In the genomic region with DNA sequence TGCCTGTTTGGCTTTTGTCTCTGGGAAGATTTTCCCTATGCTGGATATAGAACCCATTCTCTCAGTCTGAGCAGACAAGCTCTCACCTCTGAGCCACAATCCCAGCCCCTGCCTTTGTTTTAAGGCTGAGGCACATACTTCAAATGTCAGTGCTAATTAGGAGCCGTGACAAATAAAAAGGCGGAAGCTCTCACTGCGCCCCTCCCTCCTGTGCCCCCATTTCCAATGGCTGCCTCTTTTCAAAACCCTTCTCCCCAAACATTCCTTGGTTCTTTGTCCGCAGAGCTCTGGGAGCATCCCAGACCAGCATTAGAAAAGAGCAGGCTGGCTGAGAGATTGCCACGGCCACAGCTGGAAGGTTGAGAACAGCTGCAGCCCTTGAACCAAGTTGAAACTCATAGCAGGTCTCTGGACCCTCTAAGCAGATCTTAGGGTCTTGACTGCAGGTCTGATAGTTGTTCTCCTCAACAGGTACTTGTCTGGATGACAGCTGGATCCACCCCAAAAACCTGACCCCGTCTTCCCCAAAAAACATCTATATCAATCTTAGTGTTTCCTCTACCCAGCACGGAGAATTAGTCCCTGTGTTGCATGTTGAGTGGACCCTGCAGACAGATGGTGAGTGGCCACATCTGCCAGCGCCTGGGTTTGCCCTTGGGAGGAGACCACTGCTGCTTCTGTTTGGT, we compare ENCODE assay signal across 12 mouse cellular contexts. TPM values are rescaled to one million over a fixed set of nuclear protein-coding genes. Genes with fewer than 3 reads are reported as not detected.
DNase-seq lines count a peak whose midpoint lies in the region; ATAC-seq and TF ChIP-seq lines count a peak whose summit lies in the region.
"Had no signal": no experiment of that assay in that cellular context is flagged by ENCODE, and none has a peak within 500 bp of the region (broad histone marks: within the 10 kb centered on the region; RNA-seq: fewer than 3 reads in every experiment).

No protein-coding gene starts in this region.

- intact Hi-C loops in left cerebral cortex, adult 2 months (cut with DNase I), result no loop called here

- H3K4me1 ChIP-seq in brown adipose tissue, adult 24 weeks (ENCODE audit: control insufficient read depth, insufficient read depth, insufficient read length, low read length), result no peaks in the 10 kb centered on the region
- H3K4me1 ChIP-seq in forebrain, postnatal 0 days (ENCODE audit: insufficient read depth), result peaks cover 12% of the 10 kb centered on the region; the same call in 1 of the 2 replicates
- H3K4me1 ChIP-seq in midbrain, embryonic 16.5 days (ENCODE audit: control insufficient read depth, insufficient read depth, low read length), result peaks cover 6% of the 10 kb centered on the region; the same call in 1 of the 2 replicates
- no peaks in the 10 kb centered on the region for H3K4me1 ChIP-seq in kidney, embryonic 15.5 days

- H3K27ac ChIP-seq in left cerebral cortex, adult 2 months, result peak overlapping the region; percentile 61; the same call in 1 of the 2 replicates
- peak overlapping the region; percentile 60 for H3K27ac ChIP-seq in brown adipose tissue, adult 24 weeks (replicated peaks; ENCODE audit: low read depth, low read length)
- H3K27ac ChIP-seq in forebrain, postnatal 0 days (ENCODE audit: low read depth, low read length), result peak overlapping the region; percentile 48
- no peak overlapping the region; the same call in 1 of the 2 replicates for H3K27ac ChIP-seq in midbrain, embryonic 16.5 days (ENCODE audit: low read length)
- H3K27ac ChIP-seq in kidney, embryonic 15.5 days, result no peak overlapping the region

- no peaks in the 10 kb centered on the region for H3K36me3 ChIP-seq in forebrain, postnatal 0 days (ENCODE audit: insufficient read depth)
- H3K36me3 ChIP-seq in midbrain, embryonic 16.5 days (ENCODE audit: control insufficient read depth, insufficient read depth, low read length), result no peaks in the 10 kb centered on the region
- H3K36me3 ChIP-seq in kidney, embryonic 15.5 days, result no peaks in the 10 kb centered on the region

- 17% methylated on average over 8 of the region's 8 CpGs for WGBS in forebrain, postnatal 0 days
- WGBS in midbrain, embryonic 16.5 days, result 14% methylated on average over 8 of the region's 8 CpGs
- WGBS in kidney, embryonic 15.5 days, result 32% methylated on average over 8 of the region's 8 CpGs

- no peak for TF ChIP-seq CTCF in left cerebral cortex, adult 2 months (IDR thresholded peaks at IDR 0.05)
- no peak for TF ChIP-seq CTCF in forebrain, postnatal 0 days (IDR thresholded peaks at IDR 0.05; ENCODE audit: low read depth)

- H3K4me2 ChIP-seq in forebrain, postnatal 0 days (ENCODE audit: low read depth), result no peak overlapping the region
- H3K4me2 ChIP-seq in midbrain, embryonic 16.5 days (ENCODE audit: low read length), result no peak overlapping the region
- no peak overlapping the region for H3K4me2 ChIP-seq in kidney, embryonic 15.5 days
- H3K4me2 ChIP-seq: lung, embryonic 14.5 days had no signal

- H3K4me3 ChIP-seq in left cerebral cortex, adult 2 months, result no peak overlapping the region
- no peak overlapping the region for H3K4me3 ChIP-seq in brown adipose tissue, adult 24 weeks (ENCODE audit: insufficient read depth, low read depth, low read length)
- no peak overlapping the region for H3K4me3 ChIP-seq in forebrain, postnatal 0 days (ENCODE audit: low read depth, low read length)
- H3K4me3 ChIP-seq in midbrain, embryonic 16.5 days (ENCODE audit: low read depth, low read length), result no peak overlapping the region
- H3K4me3 ChIP-seq in kidney, embryonic 15.5 days (replicated peaks), result no peak overlapping the region

- no peak overlapping the region for H3K9ac ChIP-seq in forebrain, postnatal 0 days
- H3K9ac ChIP-seq in midbrain, embryonic 16.5 days (ENCODE audit: low read depth, low read length), result no peak overlapping the region
- H3K9ac ChIP-seq in kidney, embryonic 15.5 days, result no peak overlapping the region
- H3K9ac ChIP-seq: lung, embryonic 14.5 days had no signal

- H3K27me3 ChIP-seq in forebrain, postnatal 0 days (ENCODE audit: insufficient read depth, low read length), result no peaks in the 10 kb centered on the region
- H3K27me3 ChIP-seq in midbrain, embryonic 16.5 days (ENCODE audit: control insufficient read depth, insufficient read depth, low read depth, low read length), result no peaks in the 10 kb centered on the region
- H3K27me3 ChIP-seq in kidney, embryonic 15.5 days, result no peaks in the 10 kb centered on the region

- H3K9me3 ChIP-seq in forebrain, postnatal 0 days (ENCODE audit: low read length), result no peaks in the 10 kb centered on the region
- no peaks in the 10 kb centered on the region for H3K9me3 ChIP-seq in midbrain, embryonic 16.5 days (replicated peaks; ENCODE audit: control insufficient read depth, low read length, poor library complexity, severe bottlenecking)
- H3K9me3 ChIP-seq in kidney, embryonic 15.5 days (replicated peaks), result no peaks in the 10 kb centered on the region

- ATAC-seq in forebrain, postnatal 0 days, result peak; percentile 72
- ATAC-seq in midbrain, embryonic 16.5 days, result peak; percentile 47; the same call in 1 of the 2 replicates
- ATAC-seq in kidney, embryonic 15.5 days (replicated peaks; ENCODE audit: low FRiP score), result no peak
- no peak for ATAC-seq in erythroblast, adult 5-6 weeks (replicated peaks; ENCODE audit: low FRiP score, poor library complexity, severe bottlenecking)

- no peak for DNase-seq in left cerebral cortex, adult 2 months (ENCODE audit: extremely low spot score in 1 of 2, low spot score in 2 of 2)
- no peak for DNase-seq in left cerebral cortex, adult 18-20 months (ENCODE audit: low spot score in 2 of 2)
- no peak for DNase-seq in forebrain, postnatal 0 days
- no peak for DNase-seq in frontal cortex, postnatal 36 days (ENCODE audit: low spot score in 2 of 2)
- DNase-seq: cerebellum, postnatal 25 days; thymus, postnatal 36 days had no signal

RNA-seq across cellular contexts. Expression of gene Il17ra, which starts 9.6 kb away (rescaled TPM):
- total RNA-seq in left cerebral cortex, adult 2 months (2021), result 10 to 100 TPM; 14.8 to 19.7 TPM
- total RNA-seq in left cerebral cortex, adult 18-20 months (2021), result 10 to 100 TPM; 18.2 to 19.6 TPM
- polyA plus RNA-seq in brown adipose tissue, adult 24 weeks (2012; ENCODE audit: insufficient read depth, insufficient read length, missing spikeins), result 2.0 and 2.2 TPM in 2 replicates
- total RNA-seq in forebrain, postnatal 0 days (2014; rRNA removed), result 2.5 and 4.2 TPM in 2 replicates
- 3.2 and 3.4 TPM in 2 replicates for polyA plus RNA-seq in forebrain, postnatal 0 days (2015; fragmentation: Nextera tagmentation; extraction: Ambion mirVana)
- 2.3 and 3.5 TPM in 2 replicates for polyA plus RNA-seq in midbrain, embryonic 16.5 days (2015; fragmentation: Nextera tagmentation; extraction: Ambion mirVana)
- polyA plus RNA-seq in kidney, embryonic 15.5 days (2015; fragmentation: Nextera tagmentation; extraction: Ambion mirVana), result 4.4 and 5.4 TPM in 2 replicates
- total RNA-seq in erythroblast, adult 5-6 weeks (2015; ENCODE audit: low replicate concordance), result 9.4 and 13.8 TPM in 2 replicates
- 7.8 and 13.9 TPM in 2 replicates for total RNA-seq in erythroblast, adult 5-6 weeks (2017; ENCODE audit: low replicate concordance)

RNA-seq across cellular contexts. Expression of gene Tmem121b, which starts 21.0 kb away (rescaled TPM):
- 10 to 100 TPM; 56.1 to 57.4 TPM for total RNA-seq in left cerebral cortex, adult 2 months (2021)
- total RNA-seq in left cerebral cortex, adult 18-20 months (2021), result 10 to 100 TPM; 56.6 to 57.9 TPM
- polyA plus RNA-seq in brown adipose tissue, adult 24 weeks (2012; ENCODE audit: insufficient read depth, insufficient read length, missing spikeins), result not detected in 2 replicates
- total RNA-seq in forebrain, postnatal 0 days (2014; rRNA removed), result 26.1 and 27.6 TPM in 2 replicates
- polyA plus RNA-seq in forebrain, postnatal 0 days (2015; fragmentation: Nextera tagmentation; extraction: Ambion mirVana), result 2.7 and 3.0 TPM in 2 replicates
- polyA plus RNA-seq in midbrain, embryonic 16.5 days (2015; fragmentation: Nextera tagmentation; extraction: Ambion mirVana), result 2.6 and 2.9 TPM in 2 replicates
- 0.06 and 0.13 TPM in 2 replicates for polyA plus RNA-seq in kidney, embryonic 15.5 days (2015; fragmentation: Nextera tagmentation; extraction: Ambion mirVana)
- total RNA-seq in erythroblast, adult 5-6 weeks (2015; ENCODE audit: low replicate concordance), result not detected in 2 replicates
- not detected in 2 replicates for total RNA-seq in erythroblast, adult 5-6 weeks (2017; ENCODE audit: low replicate concordance)
- total RNA-seq: gastrocnemius, adult 18-20 months had no signal

RNA-seq across cellular contexts. Expression of gene Hdhd5, which starts 58.5 kb away (rescaled TPM):
- 10 to 100 TPM; 35.2 to 41.0 TPM for total RNA-seq in left cerebral cortex, adult 2 months (2021)
- 10 to 100 TPM; 32.3 to 35.3 TPM for total RNA-seq in left cerebral cortex, adult 18-20 months (2021)
- polyA plus RNA-seq in brown adipose tissue, adult 24 weeks (2012; ENCODE audit: insufficient read depth, insufficient read length, missing spikeins), result 10.5 and 11.9 TPM in 2 replicates
- total RNA-seq in forebrain, postnatal 0 days (2014; rRNA removed), result 27.8 and 29.9 TPM in 2 replicates
- polyA plus RNA-seq in forebrain, postnatal 0 days (2015; fragmentation: Nextera tagmentation; extraction: Ambion mirVana), result 13.9 and 14.9 TPM in 2 replicates
- 14.6 and 15.0 TPM in 2 replicates for polyA plus RNA-seq in midbrain, embryonic 16.5 days (2015; fragmentation: Nextera tagmentation; extraction: Ambion mirVana)
- polyA plus RNA-seq in kidney, embryonic 15.5 days (2015; fragmentation: Nextera tagmentation; extraction: Ambion mirVana), result 19.4 and 19.8 TPM in 2 replicates
- 1.3 TPM in 1 of 2 replicates, not detected in the other for total RNA-seq in erythroblast, adult 5-6 weeks (2015; ENCODE audit: low replicate concordance)
- total RNA-seq in erythroblast, adult 5-6 weeks (2017; ENCODE audit: low replicate concordance), result 0.26 and 2.5 TPM in 2 replicates

Comparison
In these comparisons a context has a peak if more than half of its experiments do, and no peak if none do; other contexts are left out.
1. H3K27ac ChIP-seq: peak in left cerebral cortex, adult 2 months (single experiment), brown adipose tissue, adult 24 weeks (single experiment) and forebrain, postnatal 0 days (single experiment); none in midbrain, embryonic 16.5 days (single experiment) and kidney, embryonic 15.5 days (single experiment).
2. ATAC-seq: peak in forebrain, postnatal 0 days (single experiment) and midbrain, embryonic 16.5 days (single experiment); none in kidney, embryonic 15.5 days (single experiment) and erythroblast, adult 5-6 weeks (single experiment).
3. RNA of gene Tmem121b, which starts 21.0 kb away (total RNA-seq): 56.6 to 57.9 TPM in left cerebral cortex, adult 18-20 months, 56.1 to 57.4 TPM in left cerebral cortex, adult 2 months and 26.1 to 27.6 TPM in forebrain, postnatal 0 days; not detected in erythroblast, adult 5-6 weeks; every median in the first group is over 10 times any median in the second.